Mouse (Mus musculus): ENCODE results near the gene Lrsam1. TPM values are rescaled to one million over a fixed set of nuclear protein-coding genes. Genes with fewer than 3 reads are reported as not detected.
"Not testable (repeated sequence)": the region's sequence is repeated elsewhere in the genome, so short reads cannot be mapped to it uniquely, and the experiment has no call there.

Lrsam1 gene
- 9.2 and 10.9 TPM in 2 replicates for polyA plus RNA-seq (2014; fragmentation: Nextera tagmentation; extraction: Ambion mirVana)

- H3K4me3 ChIP-seq (ENCODE audit: low read depth, low read length) = peak within 1 kb of the TSS; percentile 51
- peaks cover 16% of the 10 kb centered on the region for H3K4me1 ChIP-seq (ENCODE audit: control insufficient read depth, insufficient read depth, low read length)
- peaks cover 38% of the 10 kb centered on the region for H3K36me3 ChIP-seq (ENCODE audit: control insufficient read depth, insufficient read depth, low read length)
- 4% methylated on average over 40 of the region's 55 CpGs for WGBS
- H3K27me3 ChIP-seq (replicated peaks; ENCODE audit: control insufficient read depth, insufficient read depth, low read length) = no peaks in the 10 kb centered on the region
- ATAC-seq (ENCODE audit: low read depth) (peak; percentile 93), DNase-seq (ENCODE audit: low spot score) (peak; percentile 97)
- no peaks in the 10 kb centered on the region for H3K9me3 ChIP-seq (ENCODE audit: control insufficient read depth, low read length)
- H3K4me2 ChIP-seq (ENCODE audit: low read depth, low read length) = peak within 1 kb of the TSS; percentile 64
- peak within 1 kb of the TSS; percentile 95 for H3K9ac ChIP-seq (ENCODE audit: low read depth, low read length)
- peak within 1 kb of the TSS; percentile 88 for H3K27ac ChIP-seq (replicated peaks; ENCODE audit: low read depth, low read length)
These were observed at the start of gene Lrsam1, which contains the start of gene Rpl12 for GRCm38 (mm10) chr2:32961192-32961995. Gene Lrsam1, minus strand, starts transcription at chr2:32961614. Gene Rpl12, plus strand, starts transcription at chr2:32961559.

GRCm38 (mm10) chr2:33009055-33009454, 47.6 kb upstream of the Lrsam1 start:
- not testable (repeated sequence) for H3K9ac ChIP-seq (ENCODE audit: low read depth, low read length); H3K4me3 ChIP-seq (ENCODE audit: low read depth, low read length); H3K4me1 ChIP-seq (ENCODE audit: control insufficient read depth, insufficient read depth, low read length); H3K9me3 ChIP-seq (ENCODE audit: control insufficient read depth, low read length); H3K27ac ChIP-seq (replicated peaks; ENCODE audit: low read depth, low read length); H3K36me3 ChIP-seq (ENCODE audit: control insufficient read depth, insufficient read depth, low read length); H3K27me3 ChIP-seq (replicated peaks; ENCODE audit: control insufficient read depth, insufficient read depth, low read length); ATAC-seq (ENCODE audit: low read depth); DNase-seq (ENCODE audit: low spot score); H3K4me2 ChIP-seq (ENCODE audit: low read depth, low read length)
- WGBS = 87% methylated on average over 4 of the region's 4 CpGs

- WGBS = 60% methylated on average over 5 of the region's 5 CpGs
- ATAC-seq (ENCODE audit: low read depth) = no peak
These were observed 43.6 kb upstream of the Lrsam1 start for GRCm38 (mm10) chr2:33005041-33005440.

DNA sequence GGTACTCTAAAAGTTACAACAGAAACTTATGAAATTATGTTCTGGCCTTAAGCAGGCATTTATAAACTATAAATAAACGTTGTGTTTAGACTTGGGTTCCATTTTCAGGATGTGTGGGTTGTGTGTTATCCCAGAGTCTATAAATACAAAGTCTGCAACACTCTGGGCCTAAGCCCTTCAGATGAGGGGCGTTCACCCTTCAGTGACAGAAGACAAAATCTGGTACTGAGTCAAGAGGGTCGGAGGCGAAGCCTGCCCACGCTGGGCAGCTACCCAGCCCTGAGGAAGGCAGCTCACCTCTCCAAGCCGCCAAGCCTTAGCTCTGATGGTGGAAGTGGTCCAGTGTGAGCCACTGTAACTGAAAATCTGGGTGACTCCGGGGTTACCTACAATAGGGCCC, 40.7 kb upstream of the Lrsam1 start:
- DNase-seq (ENCODE audit: low spot score) = no peak
- Histone ChIP-seq H3K9ac (ENCODE audit: low read depth, low read length) (no peak overlapping the region), H3K4me3 (ENCODE audit: low read depth, low read length) (no peak overlapping the region), H3K36me3 (ENCODE audit: control insufficient read depth, insufficient read depth, low read length) (no peaks in the 10 kb centered on the region), H3K27ac (replicated peaks; ENCODE audit: low read depth, low read length) (no peak overlapping the region), H3K4me2 (ENCODE audit: low read depth, low read length) (no peak overlapping the region), H3K9me3 (ENCODE audit: control insufficient read depth, low read length) (no peaks in the 10 kb centered on the region), H3K27me3 (replicated peaks; ENCODE audit: control insufficient read depth, insufficient read depth, low read length) (no peaks in the 10 kb centered on the region), H3K4me1 (ENCODE audit: control insufficient read depth, insufficient read depth, low read length) (no peaks in the 10 kb centered on the region)
- WGBS = 91% methylated on average over 7 of the region's 7 CpGs
- ATAC-seq (ENCODE audit: low read depth) = no peak

More at GRCm38 (mm10) chr2:33005041-33005440, 43.6 kb upstream of the Lrsam1 start:
- H3K9ac ChIP-seq (ENCODE audit: low read depth, low read length) = no peak overlapping the region
- H3K4me2 ChIP-seq (ENCODE audit: low read depth, low read length) = no peak overlapping the region
- no peaks in the 10 kb centered on the region for H3K9me3 ChIP-seq (ENCODE audit: control insufficient read depth, low read length)
- no peaks in the 10 kb centered on the region for H3K4me1 ChIP-seq (ENCODE audit: control insufficient read depth, insufficient read depth, low read length)
- no peak overlapping the region for H3K27ac ChIP-seq (replicated peaks; ENCODE audit: low read depth, low read length)
- no peaks in the 10 kb centered on the region for H3K36me3 ChIP-seq (ENCODE audit: control insufficient read depth, insufficient read depth, low read length)
- no peak for DNase-seq (ENCODE audit: low spot score)
- H3K4me3 ChIP-seq (ENCODE audit: low read depth, low read length) = no peak overlapping the region
- H3K27me3 ChIP-seq (replicated peaks; ENCODE audit: control insufficient read depth, insufficient read depth, low read length) = no peaks in the 10 kb centered on the region

GRCm38 (mm10) chr2:32999752-33000151, 38.3 kb upstream of the Lrsam1 start:
- Histone ChIP-seq H3K27ac (replicated peaks; ENCODE audit: low read depth, low read length) (no peak overlapping the region), H3K9ac (ENCODE audit: low read depth, low read length) (no peak overlapping the region), H3K36me3 (ENCODE audit: control insufficient read depth, insufficient read depth, low read length) (no peaks in the 10 kb centered on the region), H3K4me3 (ENCODE audit: low read depth, low read length) (no peak overlapping the region), H3K27me3 (replicated peaks; ENCODE audit: control insufficient read depth, insufficient read depth, low read length) (no peaks in the 10 kb centered on the region), H3K9me3 (ENCODE audit: control insufficient read depth, low read length) (no peaks in the 10 kb centered on the region), H3K4me2 (ENCODE audit: low read depth, low read length) (no peak overlapping the region), H3K4me1 (ENCODE audit: control insufficient read depth, insufficient read depth, low read length) (no peaks in the 10 kb centered on the region)
- 92% methylated on average over 2 of the region's 2 CpGs for WGBS
- ATAC-seq (ENCODE audit: low read depth) = no peak
- no peak for DNase-seq (ENCODE audit: low spot score)

GRCm38 (mm10) chr2:32997792-32998191, 36.4 kb upstream of the Lrsam1 start:
- Histone ChIP-seq H3K27ac (replicated peaks; ENCODE audit: low read depth, low read length) (no peak overlapping the region), H3K27me3 (replicated peaks; ENCODE audit: control insufficient read depth, insufficient read depth, low read length) (no peaks in the 10 kb centered on the region), H3K9me3 (ENCODE audit: control insufficient read depth, low read length) (no peaks in the 10 kb centered on the region), H3K9ac (ENCODE audit: low read depth, low read length) (no peak overlapping the region), H3K4me1 (ENCODE audit: control insufficient read depth, insufficient read depth, low read length) (no peaks in the 10 kb centered on the region), H3K4me3 (ENCODE audit: low read depth, low read length) (no peak overlapping the region), H3K36me3 (ENCODE audit: control insufficient read depth, insufficient read depth, low read length) (no peaks in the 10 kb centered on the region), H3K4me2 (ENCODE audit: low read depth, low read length) (no peak overlapping the region)
- WGBS = 72% methylated on average over 4 of the region's 4 CpGs
- no peak for DNase-seq (ENCODE audit: low spot score)
- ATAC-seq (ENCODE audit: low read depth) = no peak

GRCm38 (mm10) chr2:32997081-32997480, 35.7 kb upstream of the Lrsam1 start:
- 74% methylated on average over 6 of the region's 6 CpGs for WGBS
- Histone ChIP-seq H3K4me2 (ENCODE audit: low read depth, low read length) (no peak overlapping the region), H3K9ac (ENCODE audit: low read depth, low read length) (no peak overlapping the region), H3K36me3 (ENCODE audit: control insufficient read depth, insufficient read depth, low read length) (no peaks in the 10 kb centered on the region), H3K27me3 (replicated peaks; ENCODE audit: control insufficient read depth, insufficient read depth, low read length) (no peaks in the 10 kb centered on the region), H3K9me3 (ENCODE audit: control insufficient read depth, low read length) (no peaks in the 10 kb centered on the region), H3K27ac (replicated peaks; ENCODE audit: low read depth, low read length) (no peak overlapping the region), H3K4me3 (ENCODE audit: low read depth, low read length) (no peak overlapping the region), H3K4me1 (ENCODE audit: control insufficient read depth, insufficient read depth, low read length) (no peaks in the 10 kb centered on the region)
- ATAC-seq (ENCODE audit: low read depth) (no peak), DNase-seq (ENCODE audit: low spot score) (no peak)

- 42% methylated on average over 6 of the region's 6 CpGs for WGBS
- H3K4me1 ChIP-seq (ENCODE audit: control insufficient read depth, insufficient read depth, low read length) = no peaks in the 10 kb centered on the region
- no peak overlapping the region for H3K27ac ChIP-seq (replicated peaks; ENCODE audit: low read depth, low read length)
- no peaks in the 10 kb centered on the region for H3K9me3 ChIP-seq (ENCODE audit: control insufficient read depth, low read length)
- no peaks in the 10 kb centered on the region for H3K27me3 ChIP-seq (replicated peaks; ENCODE audit: control insufficient read depth, insufficient read depth, low read length)
- H3K36me3 ChIP-seq (ENCODE audit: control insufficient read depth, insufficient read depth, low read length) = no peaks in the 10 kb centered on the region
- H3K4me2 ChIP-seq (ENCODE audit: low read depth, low read length) = no peak overlapping the region
- no peak overlapping the region for H3K4me3 ChIP-seq (ENCODE audit: low read depth, low read length)
- ATAC-seq (ENCODE audit: low read depth) = no peak
- DNase-seq (ENCODE audit: low spot score) = no peak
- H3K9ac ChIP-seq (ENCODE audit: low read depth, low read length) = no peak overlapping the region
These were observed 30.7 kb upstream of the Lrsam1 start for GRCm38 (mm10) chr2:32992130-32992529.
